Mouse (Mus musculus): ENCODE measurements around the gene Mllt6. TPM values are rescaled to one million over a fixed set of nuclear protein-coding genes. Genes with fewer than 3 reads are reported as not detected.
"Not testable (repeated sequence)": the region's sequence is repeated elsewhere in the genome, so short reads cannot be mapped to it uniquely, and the experiment has no call there.

Mllt6 gene
- polyA plus RNA-seq, 1 experiment from 2014 or later: 2.3 TPM

DNA sequence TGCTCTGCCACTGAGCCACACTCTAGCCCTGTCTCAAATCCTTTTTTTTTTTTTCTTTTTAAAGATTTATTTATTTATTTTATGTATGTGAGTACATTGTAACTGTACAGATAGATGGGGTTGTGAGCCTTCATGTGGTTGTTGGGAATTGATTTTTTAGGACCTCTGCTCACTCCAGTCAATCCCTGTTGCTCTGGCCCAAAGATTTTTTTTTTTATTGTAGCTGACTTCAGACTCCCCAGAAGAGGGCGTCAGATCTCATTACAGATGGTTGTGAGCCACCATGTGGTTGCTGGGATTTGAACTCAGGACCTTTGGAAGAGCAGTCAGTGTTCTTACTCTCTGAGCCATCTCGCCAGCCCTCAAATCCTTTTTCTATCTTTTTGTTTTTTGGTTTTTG is 46.9 kb downstream of the Mllt6 start:
- not testable (repeated sequence) for H3K27ac ChIP-seq; H3K9me3 ChIP-seq (replicated peaks); H3K27me3 ChIP-seq; ATAC-seq (replicated peaks; ENCODE audit: insufficient number of reproducible peaks, insufficient read depth, low FRiP score, low read depth); H3K9ac ChIP-seq; H3K4me2 ChIP-seq; H3K4me3 ChIP-seq
- 83% methylated on average over 2 of the region's 2 CpGs for WGBS
- H3K36me3 ChIP-seq: peaks cover 62% of the 10 kb centered on the region
- H3K4me1 ChIP-seq (replicated peaks): peaks cover 14% of the 10 kb centered on the region

DNA sequence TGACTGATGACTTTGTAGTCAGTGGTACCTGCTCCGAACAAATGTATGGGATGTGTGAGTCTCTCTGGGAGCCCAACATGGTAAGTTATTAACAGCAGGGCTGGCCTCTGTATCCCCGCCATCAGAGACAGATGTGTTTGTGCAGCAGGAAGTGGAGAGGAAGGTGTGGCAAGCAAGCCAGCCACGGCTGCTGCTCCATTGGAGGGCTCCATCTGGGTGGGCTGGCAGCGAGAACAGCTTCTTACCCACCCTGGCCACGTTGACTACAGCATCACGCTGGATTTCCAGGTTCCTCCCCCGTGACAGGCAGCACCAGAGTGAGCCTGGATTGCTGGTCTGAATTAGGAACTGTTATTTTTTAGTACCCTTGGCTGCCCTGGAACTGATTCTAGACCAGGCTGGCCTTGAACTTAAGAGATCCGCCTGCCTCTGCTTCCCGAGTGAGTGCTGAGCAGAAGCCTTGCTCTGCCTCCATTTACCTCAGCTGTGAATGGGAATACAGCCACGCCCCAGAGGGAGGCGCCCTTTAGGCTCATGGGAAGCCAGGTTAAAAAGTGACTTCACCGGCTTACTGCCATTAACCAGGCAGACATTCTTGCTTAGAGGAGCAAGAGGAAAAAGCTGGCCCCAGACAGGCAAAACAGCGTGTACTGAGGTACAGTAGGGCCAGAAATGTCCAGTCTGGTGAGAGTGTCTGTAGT is 48.1 kb downstream of the Mllt6 start:
- Histone ChIP-seq H3K27me3 (no peaks in the 10 kb centered on the region), H3K4me3 (no peak overlapping the region), H3K9ac (no peak overlapping the region), H3K4me2 (no peak overlapping the region), H3K27ac (no peak overlapping the region), H3K4me1 (replicated peaks) (peaks cover 16% of the 10 kb centered on the region), H3K36me3 (peaks cover 52% of the 10 kb centered on the region), H3K9me3 (replicated peaks) (no peaks in the 10 kb centered on the region)
- no peak for ATAC-seq (replicated peaks; ENCODE audit: insufficient number of reproducible peaks, insufficient read depth, low FRiP score, low read depth)
- 78% methylated on average over 13 of the region's 13 CpGs for WGBS

DNA sequence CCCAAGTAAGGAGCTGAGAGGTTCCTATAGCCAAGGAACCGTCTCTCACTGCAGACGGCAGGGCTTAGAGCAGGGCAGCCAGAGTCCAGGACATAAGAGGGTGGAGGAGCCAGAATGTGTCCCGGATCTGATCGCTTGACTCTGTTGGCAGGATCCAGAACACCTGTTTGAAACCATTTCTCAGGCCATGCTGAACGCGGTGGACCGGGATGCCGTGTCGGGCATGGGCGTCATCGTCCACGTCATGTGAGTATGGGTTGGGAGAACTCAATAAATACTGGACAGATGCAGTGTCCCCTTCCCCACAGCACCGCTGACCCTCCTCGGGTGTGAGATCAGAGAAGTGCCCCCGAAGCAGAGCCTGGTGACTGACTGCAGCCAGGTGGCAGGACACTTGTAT is 49.1 kb downstream of the Mllt6 start:
- no peak for ATAC-seq (replicated peaks; ENCODE audit: insufficient number of reproducible peaks, insufficient read depth, low FRiP score, low read depth)
- Histone ChIP-seq H3K9ac (no peak overlapping the region), H3K4me2 (no peak overlapping the region), H3K4me3 (no peak overlapping the region), H3K27ac (no peak overlapping the region), H3K27me3 (no peaks in the 10 kb centered on the region), H3K9me3 (replicated peaks) (no peaks in the 10 kb centered on the region), H3K4me1 (replicated peaks) (peaks cover 16% of the 10 kb centered on the region), H3K36me3 (peaks cover 46% of the 10 kb centered on the region)
- WGBS: 90% methylated on average over 15 of the region's 15 CpGs

- 64% methylated on average over 8 of the region's 8 CpGs for WGBS
- Histone ChIP-seq H3K4me2 (no peak overlapping the region), H3K4me1 (replicated peaks) (peaks cover 16% of the 10 kb centered on the region), H3K4me3 (no peak overlapping the region), H3K27me3 (no peaks in the 10 kb centered on the region), H3K9me3 (replicated peaks) (no peaks in the 10 kb centered on the region), H3K9ac (no peak overlapping the region), H3K36me3 (peaks cover 39% of the 10 kb centered on the region), H3K27ac (0 out of 2 replicates have a peak overlapping the region, but pooled peaks have one; percentile 9)
- ATAC-seq (replicated peaks; ENCODE audit: insufficient number of reproducible peaks, insufficient read depth, low FRiP score, low read depth): no peak
These were observed 50.7 kb downstream of the Mllt6 start for GRCm38 (mm10) chr11:97713896-97714295.

DNA sequence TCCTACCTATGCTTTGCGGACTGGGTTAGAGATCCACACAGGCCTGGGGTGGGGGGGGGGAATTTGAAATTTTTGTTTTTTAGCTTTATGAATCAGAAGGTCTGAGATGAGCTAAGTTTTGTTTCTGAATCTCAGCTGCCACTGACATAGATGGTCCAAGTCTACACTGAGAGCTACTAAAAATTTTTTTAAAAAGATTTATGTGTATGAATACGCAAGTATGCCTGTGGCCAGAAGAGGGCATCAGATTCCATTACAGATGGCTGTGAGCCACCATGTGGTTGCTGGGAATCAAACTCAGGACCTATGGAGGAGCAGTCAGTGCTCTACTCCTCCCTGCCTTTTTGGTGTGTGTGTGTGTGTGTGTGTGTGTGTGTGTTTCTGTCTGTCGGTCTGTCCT is 51.1 kb downstream of the Mllt6 start:
- peak overlapping the region; percentile 9; the same call in 1 of the 2 replicates for H3K27ac ChIP-seq
- ATAC-seq (replicated peaks; ENCODE audit: insufficient number of reproducible peaks, insufficient read depth, low FRiP score, low read depth): no peak
- no peak overlapping the region for H3K4me2 ChIP-seq
- H3K27me3 ChIP-seq: no peaks in the 10 kb centered on the region
- H3K4me3 ChIP-seq: no peak overlapping the region
- no peak overlapping the region for H3K9ac ChIP-seq
- WGBS: 96% methylated on average over 3 of the region's 3 CpGs
- H3K36me3 ChIP-seq: peaks cover 39% of the 10 kb centered on the region
- H3K4me1 ChIP-seq (replicated peaks): peaks cover 16% of the 10 kb centered on the region
- no peaks in the 10 kb centered on the region for H3K9me3 ChIP-seq (replicated peaks)

DNA sequence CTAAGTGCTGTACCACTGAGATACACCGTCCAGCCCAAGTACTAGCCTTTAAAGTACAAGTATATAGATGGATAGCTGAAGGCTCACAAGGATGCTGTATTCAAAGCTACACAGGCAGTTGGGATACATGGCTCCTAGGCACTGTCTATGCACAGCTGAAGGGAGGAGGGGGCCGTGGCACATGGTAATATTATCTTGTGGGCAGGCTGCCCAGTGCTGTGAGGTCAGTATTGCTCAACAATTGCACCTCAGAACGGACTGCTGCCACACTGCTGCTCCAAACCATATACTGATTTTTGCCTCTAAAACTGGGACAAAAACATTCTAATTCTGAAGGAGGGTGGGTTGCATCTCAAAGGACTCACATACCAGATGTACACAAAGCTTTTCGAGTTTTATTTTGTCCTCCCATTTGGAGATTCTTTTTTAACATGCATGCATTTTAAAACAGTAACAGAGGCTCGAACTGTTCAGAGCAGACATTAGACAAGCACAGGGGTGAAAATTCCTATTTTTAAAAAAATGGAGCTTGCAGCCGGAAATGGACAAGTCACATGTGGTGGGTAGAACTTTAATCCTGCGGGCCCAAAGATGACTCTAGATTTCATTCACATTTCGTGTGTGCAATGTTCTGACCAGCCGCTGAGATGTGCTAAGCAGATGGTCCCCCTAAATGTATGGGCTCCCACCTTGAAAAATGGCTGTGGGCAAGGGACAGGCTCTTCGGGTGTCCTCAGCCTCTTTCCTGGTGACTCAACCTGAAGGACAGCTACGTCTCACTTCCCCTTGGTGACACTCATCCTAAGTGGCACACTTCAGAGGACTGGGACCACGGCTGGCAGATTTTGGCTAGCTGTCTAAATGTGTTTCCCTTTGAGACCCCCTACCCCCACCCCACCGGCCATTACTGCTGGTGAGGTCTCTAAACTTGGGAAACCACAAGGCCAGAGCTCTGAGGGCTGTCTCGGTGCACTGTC is 51.9 kb downstream of the Mllt6 start:
- H3K36me3 ChIP-seq: peaks cover 45% of the 10 kb centered on the region
- H3K9ac ChIP-seq: no peak overlapping the region
- H3K27ac ChIP-seq: no peak overlapping the region
- no peak overlapping the region for H3K4me2 ChIP-seq
- no peaks in the 10 kb centered on the region for H3K9me3 ChIP-seq (replicated peaks)
- peaks cover 16% of the 10 kb centered on the region for H3K4me1 ChIP-seq (replicated peaks)
- ATAC-seq (replicated peaks; ENCODE audit: insufficient number of reproducible peaks, insufficient read depth, low FRiP score, low read depth): no peak; the same call in 1 of the 2 replicates
- no peak overlapping the region for H3K4me3 ChIP-seq
- no peaks in the 10 kb centered on the region for H3K27me3 ChIP-seq
- 69% methylated on average over 14 of the region's 14 CpGs for WGBS

DNA sequence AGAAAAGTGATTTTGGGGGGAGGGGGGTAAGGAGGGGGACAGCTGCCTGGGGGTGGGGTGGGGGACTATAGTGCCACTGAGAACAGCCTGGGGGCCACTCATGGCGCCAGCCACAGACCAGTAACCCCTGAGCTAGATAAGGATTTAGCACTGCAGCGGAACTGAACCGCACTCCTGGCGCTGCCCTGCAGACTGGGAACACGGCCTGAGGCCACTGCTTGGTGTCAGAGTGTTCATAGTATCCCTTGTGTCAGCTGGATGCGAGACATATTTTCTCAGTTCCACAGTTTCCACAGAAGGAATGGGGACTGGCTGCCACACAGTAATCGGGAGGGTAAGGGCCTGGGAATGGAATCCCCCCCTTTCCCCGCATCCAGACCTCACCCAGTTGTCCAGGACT is 52.8 kb downstream of the Mllt6 start:
- 73% methylated on average over 8 of the region's 8 CpGs for WGBS
- Histone ChIP-seq H3K4me2 (no peak overlapping the region), H3K9me3 (replicated peaks) (no peaks in the 10 kb centered on the region), H3K4me3 (no peak overlapping the region), H3K36me3 (peaks cover 55% of the 10 kb centered on the region), H3K27ac (no peak overlapping the region), H3K4me1 (replicated peaks) (peaks cover 16% of the 10 kb centered on the region), H3K9ac (0 out of 2 replicates have a peak overlapping the region, but pooled peaks have one; percentile 16), H3K27me3 (no peaks in the 10 kb centered on the region)
- no peak for ATAC-seq (replicated peaks; ENCODE audit: insufficient number of reproducible peaks, insufficient read depth, low FRiP score, low read depth)

DNA sequence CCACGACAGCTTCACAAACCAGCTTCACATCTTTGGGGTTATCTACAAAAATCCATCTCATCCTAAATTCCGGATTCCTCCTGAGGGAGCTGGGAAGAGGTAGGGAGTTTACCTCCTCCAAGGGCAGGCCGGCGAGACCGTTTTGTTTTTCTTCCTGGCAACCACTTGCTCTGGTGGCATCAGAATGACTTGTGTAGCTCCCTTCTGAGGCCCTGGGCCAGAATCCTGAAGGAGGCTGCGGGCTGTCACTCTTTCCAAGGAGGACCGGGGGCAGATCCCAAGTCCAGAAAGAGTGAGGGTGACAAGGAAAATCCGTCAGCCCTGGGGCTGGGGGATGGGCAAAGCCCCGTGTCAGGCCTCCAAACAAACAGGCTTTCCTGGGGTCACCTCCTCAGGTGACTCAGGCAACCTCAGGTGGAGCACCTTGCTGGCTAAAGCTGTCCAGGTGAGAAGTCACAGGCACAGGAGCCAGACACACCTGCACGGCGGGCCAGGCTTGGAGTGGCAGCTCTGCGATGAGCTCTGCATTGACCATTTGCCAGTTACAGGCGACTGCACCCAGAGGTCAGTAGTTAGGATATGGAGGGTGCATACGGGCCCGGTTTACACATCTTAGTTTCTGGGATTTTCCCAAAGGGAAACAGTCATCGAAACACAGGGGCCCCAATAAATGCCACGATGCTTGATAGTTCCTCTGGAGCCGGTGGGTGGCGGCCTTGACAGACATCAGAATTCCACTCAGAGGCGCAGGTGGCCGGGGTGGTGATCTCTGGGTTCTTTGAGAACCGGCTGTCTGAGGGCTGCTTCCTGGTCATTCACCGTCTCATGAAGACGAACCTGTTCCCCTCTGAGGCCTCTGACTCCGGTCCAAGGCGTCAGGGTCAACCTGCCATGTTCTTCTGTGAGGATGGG is 54.4 kb downstream of the Mllt6 start:
- ATAC-seq (replicated peaks; ENCODE audit: insufficient number of reproducible peaks, insufficient read depth, low FRiP score, low read depth): no peak
- Histone ChIP-seq H3K4me1 (replicated peaks) (peaks cover 16% of the 10 kb centered on the region), H3K9me3 (replicated peaks) (no peaks in the 10 kb centered on the region), H3K27ac (no peak overlapping the region), H3K27me3 (no peaks in the 10 kb centered on the region), H3K36me3 (peaks cover 55% of the 10 kb centered on the region), H3K9ac (no peak overlapping the region), H3K4me2 (no peak overlapping the region), H3K4me3 (no peak overlapping the region)
- WGBS: 84% methylated on average over 26 of the region's 26 CpGs

DNA sequence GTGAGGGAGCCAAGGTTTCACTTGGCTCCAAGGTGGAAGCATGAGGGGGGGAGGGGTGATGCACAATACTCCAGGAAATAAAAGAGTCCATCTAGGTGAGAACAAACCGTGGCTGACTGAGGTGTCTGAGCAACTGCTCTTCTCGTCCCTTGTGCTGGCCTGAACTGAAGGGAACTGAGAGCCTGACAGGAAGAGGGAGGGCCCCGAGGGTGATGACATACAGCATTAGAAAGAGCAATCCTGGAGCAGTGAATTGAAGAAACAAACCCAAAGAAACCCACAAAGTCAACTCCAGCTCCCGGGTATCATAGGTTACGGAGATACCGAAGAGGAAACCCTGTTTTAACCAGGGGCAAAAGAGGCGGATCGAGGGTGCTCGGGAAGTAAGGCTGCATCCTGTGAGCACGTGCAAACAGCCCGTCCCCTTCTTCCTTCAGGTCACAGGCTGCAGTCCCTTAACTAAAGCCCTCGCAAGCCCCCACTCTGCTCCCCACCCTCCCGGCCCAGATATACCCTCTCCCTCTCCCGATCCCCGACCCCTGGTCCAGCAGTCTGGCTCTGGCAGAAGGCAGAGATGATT is 55.2 kb downstream of the Mllt6 start:
- 57% methylated on average over 15 of the region's 15 CpGs for WGBS
- H3K27ac ChIP-seq: no peak overlapping the region
- no peak for ATAC-seq (replicated peaks; ENCODE audit: insufficient number of reproducible peaks, insufficient read depth, low FRiP score, low read depth)

DNA sequence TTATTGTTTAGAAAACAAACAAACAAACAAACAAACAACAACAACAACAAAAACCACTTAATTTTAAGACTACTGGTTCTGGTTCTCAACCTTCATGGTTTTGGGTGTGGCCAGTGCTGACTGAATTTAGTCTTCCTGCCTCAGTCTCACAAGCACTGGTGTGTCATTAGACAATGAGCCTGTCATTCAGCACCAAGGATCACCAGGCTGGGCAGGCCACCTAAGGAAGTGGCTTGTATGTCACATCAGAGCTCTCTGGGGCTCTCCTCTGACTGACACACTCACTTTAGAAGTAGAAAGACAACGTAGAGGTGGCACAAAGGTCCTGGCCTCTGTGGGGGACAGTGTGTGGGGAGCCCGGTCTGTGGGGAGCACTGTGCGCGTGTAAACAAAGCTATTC is 55.8 kb downstream of the Mllt6 start:
- 81% methylated on average over 4 of the region's 4 CpGs for WGBS
- Histone ChIP-seq H3K27ac (no peak overlapping the region), H3K9ac (no peak overlapping the region), H3K9me3 (replicated peaks) (no peaks in the 10 kb centered on the region), H3K4me2 (no peak overlapping the region), H3K4me1 (replicated peaks) (peaks cover 10% of the 10 kb centered on the region), H3K27me3 (no peaks in the 10 kb centered on the region), H3K36me3 (peaks cover 55% of the 10 kb centered on the region), H3K4me3 (no peak overlapping the region)
- no peak for ATAC-seq (replicated peaks; ENCODE audit: insufficient number of reproducible peaks, insufficient read depth, low FRiP score, low read depth)

More for the DNA sequence above, 55.2 kb downstream of the Mllt6 start:
- Histone ChIP-seq H3K9me3 (replicated peaks) (no peaks in the 10 kb centered on the region), H3K36me3 (peaks cover 56% of the 10 kb centered on the region), H3K4me2 (no peak overlapping the region), H3K27me3 (no peaks in the 10 kb centered on the region), H3K4me1 (replicated peaks) (peaks cover 13% of the 10 kb centered on the region), H3K4me3 (no peak overlapping the region), H3K9ac (no peak overlapping the region)

Measured in heart, embryonic 15.5 days (tissue).